8 mouse cellular contexts compared by ENCODE assay signal in genomic region chr4:125210719-125211118, GRCm38 (mm10).
"Had no signal": no experiment of that assay in that cellular context is flagged by ENCODE, and none has a peak within 500 bp of the region (broad histone marks: within the 10 kb centered on the region; RNA-seq: fewer than 3 reads in every experiment).

No protein-coding gene starts in this region.

- DNase-seq: lung, adult 2 months; lung, postnatal 36 days; right cerebral cortex, adult 18-20 months; right cerebral cortex, postnatal 25 days; thymus, adult 18-20 months; thymus, postnatal 14 days had no signal

- ATAC-seq: lung, postnatal 0 days; midbrain, embryonic 15.5 days had no signal
